Comparison of ENCODE assay signal across 9 mouse cellular contexts in genomic region chr9:100605985-100606554, GRCm38 (mm10). TPM values are rescaled to one million over a fixed set of nuclear protein-coding genes. Genes with fewer than 3 reads are reported as not detected.
A peak's percentile ranks its signal among the peaks of the same experiment; 100 is the strongest.
DNase-seq lines count a peak whose midpoint lies in the region; ATAC-seq lines count a peak whose summit lies in the region.
"Had no signal": no experiment of that assay in that cellular context is flagged by ENCODE, and none has a peak within 500 bp of the region (broad histone marks: within the 10 kb centered on the region; RNA-seq: fewer than 3 reads in every experiment).

No protein-coding gene starts in this region.

- WGBS in forebrain, embryonic 13.5 days = 53% methylated on average over 7 of the region's 7 CpGs
- 67% methylated on average over 7 of the region's 7 CpGs for WGBS in forebrain, embryonic 11.5 days
- WGBS in midbrain, embryonic 13.5 days = 53% methylated on average over 7 of the region's 7 CpGs
- 42% methylated on average over 7 of the region's 7 CpGs for WGBS in midbrain, embryonic 16.5 days

- no peaks in the 10 kb centered on the region for H3K27me3 ChIP-seq in forebrain, embryonic 13.5 days
- no peaks in the 10 kb centered on the region for H3K27me3 ChIP-seq in forebrain, embryonic 11.5 days (ENCODE audit: control insufficient read depth, insufficient read depth, low read length)
- H3K27me3 ChIP-seq in midbrain, embryonic 13.5 days = no peaks in the 10 kb centered on the region
- H3K27me3 ChIP-seq in midbrain, embryonic 16.5 days (ENCODE audit: control insufficient read depth, insufficient read depth, low read depth, low read length) = no peaks in the 10 kb centered on the region
- H3K27me3 ChIP-seq: embryonic facial prominence, embryonic 15.5 days had no signal

- no peak overlapping the region for H3K9ac ChIP-seq in forebrain, embryonic 13.5 days
- H3K9ac ChIP-seq in forebrain, embryonic 11.5 days (ENCODE audit: low read length) = no peak overlapping the region
- no peak overlapping the region for H3K9ac ChIP-seq in midbrain, embryonic 13.5 days (replicated peaks)
- no peak overlapping the region for H3K9ac ChIP-seq in midbrain, embryonic 16.5 days (ENCODE audit: low read depth, low read length)
- H3K9ac ChIP-seq: embryonic facial prominence, embryonic 15.5 days had no signal

- H3K4me1 ChIP-seq in forebrain, embryonic 13.5 days = peaks cover 11% of the 10 kb centered on the region
- H3K4me1 ChIP-seq in forebrain, embryonic 11.5 days (replicated peaks; ENCODE audit: control insufficient read depth, insufficient read depth, low read length) = no peaks in the 10 kb centered on the region
- 0 out of 2 replicates have a peak, but pooled peaks cover 6% of the 10 kb centered on the region for H3K4me1 ChIP-seq in midbrain, embryonic 13.5 days (replicated peaks)
- no peaks in the 10 kb centered on the region; the same call in 1 of the 2 replicates for H3K4me1 ChIP-seq in midbrain, embryonic 16.5 days (ENCODE audit: control insufficient read depth, insufficient read depth, low read length)

- H3K4me3 ChIP-seq in forebrain, embryonic 13.5 days = no peak overlapping the region
- H3K4me3 ChIP-seq in forebrain, embryonic 11.5 days (ENCODE audit: low read depth, low read length) = no peak overlapping the region
- H3K4me3 ChIP-seq in midbrain, embryonic 13.5 days (replicated peaks) = no peak overlapping the region
- H3K4me3 ChIP-seq in midbrain, embryonic 16.5 days (ENCODE audit: low read depth, low read length) = no peak overlapping the region
- H3K4me3 ChIP-seq: embryonic facial prominence, embryonic 15.5 days had no signal

- ATAC-seq in forebrain, embryonic 13.5 days = peak; percentile 33; the same call in 1 of the 2 replicates
- ATAC-seq in forebrain, embryonic 11.5 days (replicated peaks; ENCODE audit: low FRiP score) = no peak
- peak; percentile 20; the same call in 1 of the 2 replicates for ATAC-seq in midbrain, embryonic 13.5 days
- ATAC-seq in midbrain, embryonic 16.5 days = no peak

- DNase-seq in forebrain, embryonic 11.5 days (ENCODE audit: low spot score) = no peak
- DNase-seq in forelimb bud, embryonic 11.5 days (ENCODE audit: low read depth, low spot score) = peak; percentile 43
- DNase-seq in lung, postnatal 10 days = peak; percentile 65
- no peak for DNase-seq in thymus, postnatal 25 days
- no peak for DNase-seq in spleen, adult 18-20 months

- no peak overlapping the region for H3K27ac ChIP-seq in forebrain, embryonic 13.5 days
- H3K27ac ChIP-seq in forebrain, embryonic 11.5 days (ENCODE audit: low read depth, low read length) = no peak overlapping the region
- H3K27ac ChIP-seq in midbrain, embryonic 13.5 days = no peak overlapping the region
- no peak overlapping the region; the same call in 1 of the 2 replicates for H3K27ac ChIP-seq in midbrain, embryonic 16.5 days (ENCODE audit: low read length)
- H3K27ac ChIP-seq: embryonic facial prominence, embryonic 15.5 days had no signal

- no peak overlapping the region for H3K4me2 ChIP-seq in forebrain, embryonic 13.5 days
- H3K4me2 ChIP-seq in forebrain, embryonic 11.5 days (ENCODE audit: low read depth, low read length, severe bottlenecking) = no peak overlapping the region
- H3K4me2 ChIP-seq in midbrain, embryonic 13.5 days (replicated peaks) = no peak overlapping the region
- no peak overlapping the region for H3K4me2 ChIP-seq in midbrain, embryonic 16.5 days (ENCODE audit: low read length)
- H3K4me2 ChIP-seq: embryonic facial prominence, embryonic 15.5 days had no signal

- H3K9me3 ChIP-seq in forebrain, embryonic 13.5 days (replicated peaks) = no peaks in the 10 kb centered on the region
- no peaks in the 10 kb centered on the region for H3K9me3 ChIP-seq in forebrain, embryonic 11.5 days (ENCODE audit: control insufficient read depth, low read length)
- H3K9me3 ChIP-seq in midbrain, embryonic 13.5 days = no peaks in the 10 kb centered on the region
- H3K9me3 ChIP-seq in midbrain, embryonic 16.5 days (replicated peaks; ENCODE audit: control insufficient read depth, low read length, poor library complexity, severe bottlenecking) = no peaks in the 10 kb centered on the region
- H3K9me3 ChIP-seq: embryonic facial prominence, embryonic 15.5 days had no signal

- H3K36me3 ChIP-seq in forebrain, embryonic 13.5 days (ENCODE audit: poor library complexity, severe bottlenecking) = no peaks in the 10 kb centered on the region
- no peaks in the 10 kb centered on the region for H3K36me3 ChIP-seq in forebrain, embryonic 11.5 days (ENCODE audit: control insufficient read depth, insufficient read depth, low read length)
- no peaks in the 10 kb centered on the region for H3K36me3 ChIP-seq in midbrain, embryonic 13.5 days
- H3K36me3 ChIP-seq in midbrain, embryonic 16.5 days (ENCODE audit: control insufficient read depth, insufficient read depth, low read length) = no peaks in the 10 kb centered on the region
- H3K36me3 ChIP-seq: embryonic facial prominence, embryonic 15.5 days had no signal

RNA-seq across cellular contexts. Expression of gene Stag1, which starts 8.5 kb away (rescaled TPM):
- 51.5 and 54.4 TPM in 2 replicates for polyA plus RNA-seq in forebrain, embryonic 13.5 days (2015; fragmentation: Nextera tagmentation; extraction: Ambion mirVana)
- polyA plus RNA-seq in forebrain, embryonic 11.5 days (2014; fragmentation: Nextera tagmentation; extraction: Ambion mirVana) = 57.8 and 63.0 TPM in 2 replicates
- polyA plus RNA-seq in midbrain, embryonic 13.5 days (2015; fragmentation: Nextera tagmentation; extraction: Ambion mirVana) = 41.6 and 46.4 TPM in 2 replicates
- 26.5 and 32.8 TPM in 2 replicates for polyA plus RNA-seq in midbrain, embryonic 16.5 days (2015; fragmentation: Nextera tagmentation; extraction: Ambion mirVana)

RNA-seq across cellular contexts. Expression of gene Slc35g2, which starts 35.2 kb away (rescaled TPM):
- polyA plus RNA-seq in forebrain, embryonic 13.5 days (2015; fragmentation: Nextera tagmentation; extraction: Ambion mirVana) = 8.1 and 8.5 TPM in 2 replicates
- 7.5 and 8.5 TPM in 2 replicates for polyA plus RNA-seq in forebrain, embryonic 11.5 days (2014; fragmentation: Nextera tagmentation; extraction: Ambion mirVana)
- 12.0 and 12.2 TPM in 2 replicates for polyA plus RNA-seq in midbrain, embryonic 13.5 days (2015; fragmentation: Nextera tagmentation; extraction: Ambion mirVana)
- 19.4 and 21.9 TPM in 2 replicates for polyA plus RNA-seq in midbrain, embryonic 16.5 days (2015; fragmentation: Nextera tagmentation; extraction: Ambion mirVana)

Comparison
In these comparisons a context has a peak if more than half of its experiments do, and no peak if none do; other contexts are left out.
1. ATAC-seq: peak in forebrain, embryonic 13.5 days (single experiment) and midbrain, embryonic 13.5 days (single experiment); none in forebrain, embryonic 11.5 days (single experiment) and midbrain, embryonic 16.5 days (single experiment).
2. DNase-seq: peak in forelimb bud, embryonic 11.5 days (single experiment) and lung, postnatal 10 days (single experiment); none in forebrain, embryonic 11.5 days (single experiment), thymus, postnatal 25 days (single experiment) and spleen, adult 18-20 months (0 of 2).